Mouse (Mus musculus) liver, embryonic 14.5 days (tissue): ENCODE data around the gene Pafah1b1. TPM values are rescaled to one million over a fixed set of nuclear protein-coding genes. Genes with fewer than 3 reads are reported as not detected.

Experiments used
- ATAC-seq: fragments of 200-750 bp; cut with Nextera tagmentation; 2 replicates; pipeline ENCODE4 v1.8.0; 2017; ENCODE audit warnings: moderate number of reproducible peaks, mild to moderate bottlenecking, moderate library complexity; ENCODE audit not compliant: insufficient read depth
- DNase-seq, 3 experiments: peaks; one replicate each; pipeline ENCODE4 v3.0.0-alpha.2; 2012 to 2013; ENCODE audit warnings: low read depth in 3 of 3, low spot score in 3 of 3
- H3K27ac ChIP-seq: fragments of 300-500 bp; sonication (generic); 2 replicates; pipeline ENCODE4 v1.5.1; 2014; ENCODE audit warnings: moderate library complexity, mild to moderate bottlenecking, control low read depth, inconsistent platforms
- H3K27me3 ChIP-seq: fragments of 300-500 bp; sonication (generic); 2 replicates; pipeline ENCODE4 v1.6.1; 2014; ENCODE audit warnings: mild to moderate bottlenecking, low read length, moderate library complexity; ENCODE audit not compliant: control insufficient read depth, insufficient read depth
- H3K36me3 ChIP-seq: fragments of 300-500 bp; sonication (generic); replicated peaks from 2 replicates; pipeline ENCODE4 v1.6.1; 2014; ENCODE audit warnings: low read depth; ENCODE audit not compliant: control insufficient read depth, insufficient read depth
- H3K4me1 ChIP-seq, 2 experiments: fragments of 200-500 bp in 1 of 2; fragments of 300-500 bp in 1 of 2; sonication (generic) in 1 of 2; replicated peaks; 2 replicates each; pipeline ENCODE4 v1.6.1; 2012 to 2014; ENCODE audit warnings: antibody characterized with exemption in 1 of 2, inconsistent platforms in 1 of 2, low read length in 1 of 2; ENCODE audit not compliant: control insufficient read depth in 2 of 2, insufficient read depth in 2 of 2
- H3K4me2 ChIP-seq: fragments of 300-500 bp; sonication (generic); 2 replicates; pipeline ENCODE4 v1.6.1; 2014; ENCODE audit warnings: low read depth, mild to moderate bottlenecking, control low read depth, moderate library complexity
- H3K4me3 ChIP-seq, 2 experiments: fragments of 200-500 bp in 1 of 2; fragments of 300-500 bp in 1 of 2; sonication (generic) in 1 of 2; 2 replicates each; pipeline ENCODE4 v1.5.1; 2012 to 2014; ENCODE audit warnings: low read depth in 2 of 2, low read length in 2 of 2, mild to moderate bottlenecking in 2 of 2, control low read depth in 1 of 2, inconsistent platforms in 1 of 2, moderate library complexity in 1 of 2; ENCODE audit not compliant: insufficient read depth in 1 of 2
- H3K9ac ChIP-seq: fragments of 300-500 bp; sonication (generic); replicated peaks from 2 replicates; pipeline ENCODE4 v1.6.1; 2014; ENCODE audit warnings: mild to moderate bottlenecking, control low read depth, moderate library complexity
- H3K9me3 ChIP-seq: fragments of 300-500 bp; sonication (generic); 2 replicates; pipeline ENCODE4 v1.6.1; 2016; ENCODE audit warnings: low read length, mixed read lengths; ENCODE audit not compliant: control insufficient read depth
- CTCF ChIP-seq: IDR thresholded peaks from 2 replicates; pipeline ENCODE4 v1.5.1; 2016; ENCODE audit warnings: antibody characterized with exemption, low read depth, control low read depth
- EP300 ChIP-seq: IDR thresholded peaks from 2 replicates; pipeline ENCODE4 v1.6.1; 2016; ENCODE audit warnings: antibody characterized with exemption, low read depth
- WGBS: fragments of 180-500 bp; shearing (Covaris S2); extraction: QIAGEN DNeasy Blood & Tissue Kit; methylation state at CpG from one replicate; pipeline ENCODE4 v1.1.7; 2014; ENCODE audit not compliant: insufficient replicate concordance; 5-methylcytosine and 5-hydroxymethylcytosine counted together
- polyA plus RNA-seq, 2 experiments: library from polyadenylated mRNA; depleted of rRNA in 1 of 2; stranded (reverse) in 1 of 2; unstranded in 1 of 2; fragments of >200 nt; fragmentation: Nextera tagmentation in 1 of 2; extraction: Ambion mirVana in 1 of 2; gene quantifications; 2 replicates each; pipeline versions ENCODE4 v1.2.1 to v1.2.3; 2012 to 2014

Pafah1b1 gene
- 11.1 and 18.2 TPM in 2 replicates for polyA plus RNA-seq (2012; rRNA removed)
- polyA plus RNA-seq (2014; fragmentation: Nextera tagmentation; extraction: Ambion mirVana) = 42.1 and 43.8 TPM in 2 replicates

- ATAC-seq = peak; percentile 93
- Histone ChIP-seq H3K9ac (peak within 1 kb of the TSS; percentile 97), H3K4me1 (peaks cover 10 to 21% of the 10 kb centered on the region in 2 experiments), H3K9me3 (no peaks in the 10 kb centered on the region), H3K36me3 (no peaks in the 10 kb centered on the region; the same call in 1 of the 2 replicates), H3K27me3 (no peaks in the 10 kb centered on the region), H3K27ac (peak within 1 kb of the TSS; percentile 94), H3K4me2 (peak within 1 kb of the TSS; percentile 89), H3K4me3 (peak within 1 kb of the TSS; percentile 86 to 89)
- WGBS = under 1% methylated on average over 47 of the region's 56 CpGs
- peak; percentile 78 to 87 (median 80) for DNase-seq
- TF ChIP-seq CTCF (peak; percentile 53), EP300 (0 out of 2 replicates have a peak, but pooled peaks have one; percentile 8)
Observed at GRCm38 (mm10) chr11:74724235-74724791, at the start of gene Pafah1b1. TSS of gene Pafah1b1 (minus strand) at chr11:74724670.

GRCm38 (mm10) chr11:74772386-74772785 is 47.9 kb upstream of the Pafah1b1 start:
- no peak overlapping the region for H3K9ac ChIP-seq
- no peak for ATAC-seq
- no peak for DNase-seq
- no peaks in the 10 kb centered on the region for H3K27me3 ChIP-seq
- H3K4me2 ChIP-seq = peak overlapping the region; percentile 22
- TF ChIP-seq CTCF (no peak), EP300 (no peak)
- H3K9me3 ChIP-seq = no peaks in the 10 kb centered on the region
- H3K27ac ChIP-seq = no peak overlapping the region
- peaks cover 8% of the 10 kb centered on the region for H3K36me3 ChIP-seq
- whole genome bisulfite sequencing = 63% methylated on average over 2 of the region's 2 CpGs
- no peak overlapping the region for H3K4me3 ChIP-seq
- peaks cover 12 to 14% of the 10 kb centered on the region in 2 experiments for H3K4me1 ChIP-seq

DNA sequence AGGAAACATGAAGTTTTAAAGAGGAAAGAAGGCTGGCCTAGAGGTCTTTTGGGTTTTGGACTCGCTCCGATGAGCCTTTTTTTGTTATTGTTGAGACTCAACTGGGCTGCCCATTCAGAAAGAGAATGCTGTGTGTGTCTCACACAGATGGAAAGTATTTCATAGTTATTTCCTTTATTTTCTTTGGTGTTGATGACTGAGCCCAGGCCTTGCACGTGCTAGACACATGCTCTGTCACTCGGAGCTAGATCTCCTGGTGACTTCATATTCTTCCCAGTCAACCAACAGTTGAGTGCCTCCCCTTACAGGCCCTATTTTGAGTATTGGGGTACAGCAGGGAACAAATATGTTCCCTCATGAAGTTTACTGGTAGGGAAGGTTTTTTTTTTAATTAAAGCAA is 47.2 kb upstream of the Pafah1b1 start:
- H3K27ac ChIP-seq = no peak overlapping the region
- peak overlapping the region; percentile 84 for H3K4me2 ChIP-seq

DNA sequence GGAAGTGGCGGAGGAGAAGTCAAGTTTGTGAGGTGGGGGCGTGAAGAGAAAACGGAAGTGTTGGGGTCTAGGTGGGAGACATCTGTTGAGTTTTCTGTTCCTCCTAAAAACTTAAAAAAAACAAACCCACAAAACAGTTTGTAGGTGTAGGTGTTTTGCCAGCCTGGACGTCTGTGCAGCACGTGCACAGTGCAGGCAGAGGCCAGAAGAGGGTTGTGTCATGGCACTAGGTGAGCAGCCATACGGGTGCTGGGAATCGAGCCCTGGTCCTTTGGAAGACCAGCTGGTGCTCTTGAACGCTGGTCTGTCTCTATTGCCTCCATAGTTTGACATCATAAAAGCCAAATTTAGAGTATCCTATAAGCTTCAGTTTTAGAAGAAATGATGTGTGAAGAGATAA is 46.8 kb upstream of the Pafah1b1 start:
- no peak for DNase-seq
- no peaks in the 10 kb centered on the region for H3K9me3 ChIP-seq
- no peak for TF ChIP-seq EP300
- no peak for TF ChIP-seq CTCF
- peak overlapping the region; percentile 84 for H3K4me2 ChIP-seq
- peak overlapping the region; percentile 94 for H3K4me3 ChIP-seq
- H3K9ac ChIP-seq = peak overlapping the region; percentile 85
- peaks cover 8% of the 10 kb centered on the region for H3K36me3 ChIP-seq
- WGBS = 8% methylated on average over 8 of the region's 8 CpGs
- ATAC-seq = peak; percentile 38; the same call in 1 of the 2 replicates
- H3K27me3 ChIP-seq = no peaks in the 10 kb centered on the region
- peaks cover 12 to 14% of the 10 kb centered on the region in 2 experiments for H3K4me1 ChIP-seq
- H3K27ac ChIP-seq = peak overlapping the region; percentile 73

More for the DNA sequence above, 47.2 kb upstream of the Pafah1b1 start:
- H3K36me3 ChIP-seq = peaks cover 8% of the 10 kb centered on the region
- no peak for DNase-seq
- TF ChIP-seq CTCF (no peak), EP300 (no peak)
- ATAC-seq = no peak
- no peak overlapping the region; the same call in 1 of the 2 replicates for H3K9ac ChIP-seq
- WGBS = 48% methylated on average over 4 of the region's 4 CpGs
- peak overlapping the region; percentile 94; a peak in 3 of 4 replicates for H3K4me3 ChIP-seq
- no peaks in the 10 kb centered on the region for H3K27me3 ChIP-seq
- no peaks in the 10 kb centered on the region for H3K9me3 ChIP-seq
- peaks cover 12 to 14% of the 10 kb centered on the region in 2 experiments for H3K4me1 ChIP-seq

DNA sequence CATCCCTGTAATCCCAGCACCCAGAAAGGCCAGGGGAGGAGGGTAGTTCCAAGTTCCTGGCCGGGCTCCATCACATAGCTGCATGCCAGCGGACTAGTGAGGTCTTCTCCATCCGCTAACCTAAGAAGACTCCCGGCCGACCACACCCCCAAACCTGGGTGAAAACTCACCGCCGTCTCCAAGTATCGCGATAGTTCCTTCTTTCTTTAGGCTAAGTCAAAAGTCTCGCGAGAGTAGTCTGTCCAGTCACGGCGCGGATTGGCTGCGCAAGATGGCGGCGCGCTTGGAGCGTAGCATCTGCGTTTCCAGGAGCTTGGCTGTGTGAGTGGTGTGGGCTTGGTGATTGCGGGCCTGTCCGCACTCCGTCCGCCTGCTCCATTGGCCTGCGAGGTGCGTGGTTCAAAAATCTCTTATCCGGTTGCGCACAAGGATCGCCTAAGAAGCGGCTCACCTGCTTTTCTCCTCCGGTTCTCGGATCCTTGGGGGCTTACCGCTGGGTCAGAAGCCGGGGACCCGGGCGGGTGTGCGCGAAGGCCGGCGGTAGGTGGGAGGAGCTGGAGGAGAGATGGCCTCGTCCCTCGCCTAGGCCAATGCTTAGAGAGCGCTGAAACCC is 46.2 kb upstream of the Pafah1b1 start, which contains the start of gene Mettl16:
Gene Mettl16, plus strand, starts transcription at position 236 of the 613 bp plus-strand sequence.
- Histone ChIP-seq H3K4me3 (peak within 1 kb of the TSS; percentile 94), H3K9ac (peak within 1 kb of the TSS; percentile 85), H3K4me1 (peaks cover 12 to 14% of the 10 kb centered on the region in 2 experiments), H3K36me3 (peaks cover 7% of the 10 kb centered on the region), H3K9me3 (no peaks in the 10 kb centered on the region), H3K27ac (peak within 1 kb of the TSS; percentile 73), H3K4me2 (peak within 1 kb of the TSS; percentile 84), H3K27me3 (no peaks in the 10 kb centered on the region)
- DNase-seq (peak; percentile 96 to 97 (median 97)), ATAC-seq (peak; percentile 91)
- TF ChIP-seq CTCF = no peak
- TF ChIP-seq EP300 = peak; percentile 73
- WGBS = under 1% methylated on average over 43 of the region's 43 CpGs
